Mouse (Mus musculus): ENCODE measurements at regions not wholly inside any gene's neighbourhood (a gene's known extent, or its start where the extent isn't known, plus 50 kb on each side); places are given as distances from the start of the nearest gene placed in this dataset.
"Not testable (repeated sequence)": the region's sequence is repeated elsewhere in the genome, so short reads cannot be mapped to it uniquely, and the experiment has no call there.

- DNase-seq (ENCODE audit: low spot score) = no peak
These were observed 102.7 kb downstream of the Ptpn20 start for GRCm38 (mm10) chr14:33691690-33692089.

DNA sequence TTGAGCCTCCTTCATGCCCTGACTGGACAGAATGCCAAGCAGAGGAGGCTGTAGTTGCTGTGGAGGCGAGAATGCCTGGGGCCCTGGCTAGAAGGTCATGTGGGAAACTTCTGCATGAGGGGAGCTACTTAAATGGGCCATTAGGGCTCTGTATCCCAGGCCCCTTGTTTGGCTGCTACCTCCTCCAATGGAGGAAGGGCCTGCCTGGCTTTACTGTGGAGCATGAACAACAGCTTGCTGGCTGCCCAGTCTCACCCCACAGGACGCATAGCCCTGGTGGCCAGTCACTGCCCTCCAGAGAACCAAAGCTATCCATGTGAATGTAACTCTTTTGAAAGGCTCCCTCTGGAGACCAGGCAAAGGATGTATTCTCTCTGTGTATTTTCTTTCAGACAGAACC lies 105.2 kb downstream of the Ptpn20 start:
- DNase-seq (ENCODE audit: low spot score) = no peak

GRCm38 (mm10) chr14:33695362-33695982 lies 106.5 kb downstream of the Ptpn20 start:
- DNase-seq (ENCODE audit: low spot score) = peak; percentile 3

DNA sequence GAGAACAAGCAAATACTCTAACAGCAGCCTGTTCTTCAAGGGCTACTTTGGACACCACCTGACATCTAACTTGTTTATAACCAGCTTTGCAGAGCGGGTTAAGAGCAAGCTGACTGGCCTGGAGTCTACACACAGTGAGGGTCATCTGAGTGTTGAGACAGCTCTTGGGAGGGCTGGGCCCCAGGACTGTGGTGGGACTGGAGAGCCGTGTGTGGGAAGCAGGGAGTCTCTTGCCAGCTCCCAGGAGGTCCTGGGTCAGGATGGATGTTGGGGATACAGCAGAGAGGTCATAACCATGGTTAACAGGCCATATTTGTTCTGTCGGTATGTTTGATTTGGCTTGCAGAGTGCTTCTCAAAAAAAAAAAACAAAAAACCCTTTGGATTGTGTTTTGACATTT lies 107.8 kb downstream of the Ptpn20 start:
- DNase-seq (ENCODE audit: low spot score) = no peak

GRCm38 (mm10) chr14:33699777-33700438 lies 110.9 kb downstream of the Ptpn20 start:
- DNase-seq (ENCODE audit: low spot score) = no peak

- DNase-seq (ENCODE audit: low spot score) = no peak
These were observed 118.8 kb downstream of the Ptpn20 start for GRCm38 (mm10) chr14:33707661-33708297.

DNA sequence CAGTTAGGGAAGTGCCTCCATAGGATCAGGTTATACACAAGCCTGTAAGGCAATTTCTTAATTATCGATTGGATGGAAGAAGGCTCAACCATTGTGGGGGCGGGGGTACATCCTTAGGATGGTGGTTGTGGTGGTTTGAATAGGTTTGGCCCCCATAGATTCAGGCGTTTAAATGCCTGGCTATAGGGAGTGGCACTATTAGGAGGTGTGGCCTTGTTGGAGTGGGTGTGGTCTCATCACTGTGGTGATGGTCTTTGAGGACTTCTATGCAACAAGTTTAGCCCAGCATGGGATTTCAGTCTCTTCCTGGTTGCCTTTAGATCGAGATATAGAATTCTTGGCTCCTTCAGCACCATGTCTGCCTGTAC lies 119.3 kb downstream of the Ptpn20 start:
- DNase-seq (ENCODE audit: low spot score) = no peak

DNA sequence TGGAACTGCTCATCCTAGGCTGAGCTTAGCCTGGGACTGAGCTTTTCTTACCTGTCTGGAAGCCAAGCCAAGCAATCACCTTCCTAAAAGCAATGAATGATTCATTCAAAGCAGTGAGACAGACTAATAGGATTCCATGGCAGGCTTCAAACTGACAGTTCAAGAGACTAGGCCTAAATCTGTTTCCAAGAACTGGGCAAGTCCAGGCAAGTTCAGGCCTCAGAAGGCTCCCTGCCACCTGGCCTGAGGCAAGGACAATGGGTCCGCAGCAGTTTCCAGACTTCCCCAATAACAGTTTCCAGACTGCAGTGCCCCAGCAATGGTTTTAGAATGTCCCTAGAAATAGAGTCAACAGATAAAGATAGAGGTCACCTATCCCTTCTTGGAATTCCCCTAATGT lies 123.5 kb downstream of the Ptpn20 start:
- DNase-seq (ENCODE audit: low spot score) = no peak

- no peak for DNase-seq (ENCODE audit: low spot score)
These were observed 130.6 kb downstream of the Ptpn20 start for GRCm38 (mm10) chr14:33719651-33720050.

GRCm38 (mm10) chr14:33722379-33723145 lies 133.6 kb downstream of the Ptpn20 start:
- not testable (repeated sequence) for DNase-seq (ENCODE audit: low spot score)

DNA sequence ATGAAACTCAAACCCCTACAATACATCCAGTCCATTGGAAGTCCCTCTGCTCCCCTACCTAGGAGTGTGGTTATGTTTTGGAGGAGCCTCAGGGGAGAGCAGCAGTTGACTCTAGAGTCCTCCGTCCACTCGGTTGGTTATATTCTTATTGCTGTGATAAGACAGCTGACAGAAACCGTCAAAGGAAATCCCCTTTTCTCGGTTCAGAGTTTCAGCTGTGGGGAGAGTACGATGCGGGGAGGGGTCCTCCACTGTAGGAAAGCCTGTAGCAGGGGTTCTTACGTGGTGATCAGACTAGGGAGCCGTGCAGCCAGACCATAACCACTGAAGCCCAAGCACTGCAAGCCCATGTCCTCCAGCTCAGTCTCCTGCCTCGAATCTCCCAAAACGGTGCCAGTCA lies 137.5 kb downstream of the Ptpn20 start:
- DNase-seq (ENCODE audit: low spot score) = no peak

GRCm38 (mm10) chr14:33729115-33729884 lies 140.3 kb downstream of the Ptpn20 start:
- no peak for DNase-seq (ENCODE audit: low spot score)

DNA sequence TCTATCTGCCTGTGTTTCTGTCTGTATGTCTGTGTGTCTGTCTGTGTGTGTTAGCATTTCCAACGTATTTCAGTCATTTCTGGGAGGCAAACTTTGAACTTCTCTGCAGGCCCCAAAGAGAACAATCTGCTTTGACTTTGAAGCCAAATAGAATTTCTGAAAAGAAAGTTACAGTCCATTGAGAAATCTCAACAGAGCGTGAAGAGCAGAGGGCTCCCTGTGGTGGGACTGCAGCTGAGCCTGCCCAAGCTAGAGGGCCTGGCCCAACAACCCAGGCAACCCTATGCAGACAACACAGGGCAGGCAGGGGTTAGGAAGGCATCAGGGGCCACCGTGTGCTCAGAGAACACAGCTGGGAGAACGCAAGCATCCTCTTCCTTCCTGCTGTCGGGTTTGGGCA lies 143.7 kb downstream of the Ptpn20 start:
- no peak for DNase-seq (ENCODE audit: low spot score)

GRCm38 (mm10) chr14:33734446-33735043 lies 145.5 kb downstream of the Ptpn20 start:
- no peak for DNase-seq (ENCODE audit: low spot score)

- DNase-seq (ENCODE audit: low spot score) = no peak
These were observed 146.6 kb downstream of the Ptpn20 start for GRCm38 (mm10) chr14:33735653-33736052.

DNA sequence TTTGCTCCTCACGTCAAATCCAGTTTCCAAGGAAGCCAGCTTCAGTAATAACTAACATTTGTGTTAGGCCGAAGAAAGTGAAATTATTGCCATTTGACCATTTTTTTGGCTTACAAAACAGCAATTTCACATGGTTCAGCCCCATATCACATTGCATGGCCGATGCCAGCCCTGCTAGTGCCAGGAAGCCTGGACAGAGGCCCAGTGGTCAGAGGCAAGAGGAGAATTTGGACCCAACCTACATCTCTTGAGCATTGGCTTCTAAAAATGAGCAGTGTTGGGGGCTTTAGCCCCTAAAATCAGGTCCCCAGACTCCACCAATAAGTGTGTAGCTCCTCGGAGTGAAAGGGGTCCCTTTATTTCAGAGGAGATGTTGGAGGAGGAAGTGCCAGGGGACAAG lies 157.2 kb downstream of the Ptpn20 start:
- DNase-seq (ENCODE audit: low spot score) = no peak

- DNase-seq (ENCODE audit: low spot score) = no peak
These were observed 163.7 kb upstream of the Gdf10 start for GRCm38 (mm10) chr14:33759656-33760055.

DNA sequence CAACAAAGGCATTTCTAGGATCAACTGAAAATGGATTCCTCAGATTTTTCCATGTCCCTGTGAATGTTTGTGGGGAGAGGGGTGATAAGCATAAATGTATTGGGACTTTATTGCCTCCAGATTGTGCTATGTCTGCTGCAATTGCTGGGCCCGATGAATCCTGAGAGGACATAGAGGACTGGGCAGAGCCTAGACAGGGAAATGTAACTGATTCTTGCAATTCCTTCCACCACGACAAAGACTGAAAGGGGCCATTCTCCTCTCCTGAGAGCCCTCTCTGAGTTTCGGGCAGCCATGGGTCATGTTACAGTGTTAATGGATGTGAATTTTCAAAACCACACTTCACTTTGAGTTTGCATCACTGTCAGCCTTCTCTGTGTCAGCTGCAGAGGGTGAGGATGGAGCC lies 159.7 kb upstream of the Gdf10 start:
- no peak for DNase-seq (ENCODE audit: low spot score)

DNA sequence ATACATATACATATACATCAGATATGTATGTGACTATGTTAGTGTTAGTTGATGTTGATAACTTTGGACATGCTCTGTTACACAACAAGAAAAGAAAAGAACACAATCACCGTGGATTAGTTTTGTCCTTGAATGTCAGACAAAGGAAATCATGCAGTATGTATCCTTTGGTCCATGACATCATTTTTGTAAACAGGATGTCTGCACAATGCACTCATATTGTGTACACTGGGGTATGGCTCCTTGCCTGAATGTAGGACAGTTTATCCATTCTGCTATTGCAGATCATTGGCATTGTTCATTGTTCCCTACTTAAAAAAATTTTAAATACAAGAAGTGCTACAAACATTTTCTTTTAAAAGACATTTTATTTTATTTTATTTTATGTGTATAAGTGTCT lies 157.6 kb upstream of the Gdf10 start:
- DNase-seq (ENCODE audit: low spot score) = no peak

DNA sequence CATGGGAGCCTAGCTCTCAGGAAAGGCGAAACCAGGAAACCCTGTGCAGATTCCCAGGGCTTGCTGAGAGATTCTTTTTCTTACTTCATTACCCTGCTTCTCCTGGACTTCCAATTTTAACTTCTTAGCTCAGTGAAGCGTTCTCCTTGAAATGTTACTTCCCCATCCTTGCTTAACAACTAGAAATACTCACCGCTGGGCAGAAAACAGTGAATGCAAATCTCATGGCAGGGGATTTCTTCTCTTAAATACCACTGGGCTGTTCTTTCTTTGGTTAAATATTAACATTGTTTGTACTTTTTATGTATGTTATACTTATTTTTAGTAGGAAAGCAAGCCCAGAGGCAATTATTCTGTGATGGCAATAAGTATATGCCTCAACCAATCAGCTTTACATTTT lies 151.0 kb upstream of the Gdf10 start:
- DNase-seq (ENCODE audit: low spot score) = no peak

DNA sequence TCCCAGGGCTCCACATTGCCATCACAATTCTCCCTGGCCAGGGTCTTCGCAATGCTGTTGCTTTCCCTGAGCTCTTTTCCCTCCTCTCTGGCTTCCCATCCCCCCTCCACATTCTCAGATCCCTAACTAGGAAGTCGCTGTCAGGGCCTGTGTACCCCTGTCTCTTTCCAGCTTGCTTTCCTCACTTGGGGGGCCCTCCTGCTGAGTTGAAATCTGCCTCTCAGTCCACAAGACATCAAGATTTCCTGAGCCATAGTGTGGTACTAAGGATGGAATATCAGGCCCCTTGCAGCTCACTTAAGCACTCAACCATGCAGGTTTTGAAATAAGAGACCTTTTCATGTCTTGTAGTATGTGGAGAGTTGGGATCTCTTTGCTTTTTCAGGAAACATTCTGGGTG lies 133.8 kb upstream of the Gdf10 start:
- DNase-seq (ENCODE audit: low spot score) = no peak

GRCm38 (mm10) chr14:33794262-33794661 lies 129.1 kb upstream of the Gdf10 start:
- no peak for DNase-seq (ENCODE audit: low spot score)
